In genomic region chr11:98905583-98905982, GRCm38 (mm10) we compare ENCODE assay signal across 17 mouse cellular contexts. TPM values are rescaled to one million over a fixed set of nuclear protein-coding genes. Genes with fewer than 3 reads are reported as not detected.
DNase-seq lines count a peak whose midpoint lies in the region; ATAC-seq and TF ChIP-seq lines count a peak whose summit lies in the region.
"Had no signal": no experiment of that assay in that cellular context is flagged by ENCODE, and none has a peak within 500 bp of the region (broad histone marks: within the 10 kb centered on the region; RNA-seq: fewer than 3 reads in every experiment).

No protein-coding gene starts in this region.

- no peak overlapping the region for H3K9ac ChIP-seq in hindbrain, embryonic 14.5 days
- no peak overlapping the region for H3K9ac ChIP-seq in lung, embryonic 16.5 days (ENCODE audit: low read length)
- no peak overlapping the region for H3K9ac ChIP-seq in intestine, postnatal 0 days (ENCODE audit: low read depth, low read length)
- H3K9ac ChIP-seq in stomach, embryonic 16.5 days (ENCODE audit: low read length): no peak overlapping the region
- H3K9ac ChIP-seq: forebrain, postnatal 0 days; hindbrain, embryonic 12.5 days; midbrain, embryonic 12.5 days; neural tube, embryonic 13.5 days had no signal

- no peak for ATAC-seq in hindbrain, embryonic 14.5 days (ENCODE audit: low FRiP score)
- no peak for ATAC-seq in lung, embryonic 16.5 days (ENCODE audit: low read depth)
- ATAC-seq in intestine, postnatal 0 days: peak; percentile 78
- ATAC-seq in stomach, embryonic 16.5 days (ENCODE audit: insufficient read depth, low FRiP score): no peak
- no peak for ATAC-seq in megakaryocyte-erythroid progenitor cell, adult 5-6 weeks (replicated peaks; ENCODE audit: low FRiP score, low TSS enrichment, poor library complexity, severe bottlenecking)
- ATAC-seq: forebrain, postnatal 0 days had no signal

- no peaks in the 10 kb centered on the region for H3K27me3 ChIP-seq in hindbrain, embryonic 10.5 days (ENCODE audit: insufficient read depth, poor library complexity, severe bottlenecking)
- H3K27me3 ChIP-seq in hindbrain, embryonic 14.5 days (ENCODE audit: control insufficient read depth, insufficient read depth, low read length): no peaks in the 10 kb centered on the region
- no peaks in the 10 kb centered on the region for H3K27me3 ChIP-seq in lung, embryonic 16.5 days (ENCODE audit: control insufficient read depth, insufficient read depth, low read depth, low read length)
- H3K27me3 ChIP-seq in intestine, postnatal 0 days (replicated peaks; ENCODE audit: control insufficient read depth, insufficient read depth, low read length): no peaks in the 10 kb centered on the region
- H3K27me3 ChIP-seq in stomach, embryonic 16.5 days (ENCODE audit: control insufficient read depth, insufficient read depth, low read length): no peaks in the 10 kb centered on the region
- H3K27me3 ChIP-seq: CH12.LX; hindbrain, embryonic 12.5 days; midbrain, embryonic 12.5 days; neural tube, embryonic 13.5 days had no signal

- peak overlapping the region; percentile 18; the same call in 1 of the 2 replicates for H3K27ac ChIP-seq in hindbrain, embryonic 10.5 days
- H3K27ac ChIP-seq in hindbrain, embryonic 14.5 days: no peak overlapping the region
- peak overlapping the region; percentile 87 for H3K27ac ChIP-seq in lung, embryonic 16.5 days (ENCODE audit: low read length)
- peak overlapping the region; percentile 91 for H3K27ac ChIP-seq in intestine, postnatal 0 days (ENCODE audit: low read depth, low read length)
- H3K27ac ChIP-seq in stomach, embryonic 16.5 days (ENCODE audit: low read length): peak overlapping the region; percentile 92
- H3K27ac ChIP-seq: hindbrain, embryonic 12.5 days; midbrain, embryonic 12.5 days had no signal

- peaks cover 53% of the 10 kb centered on the region for H3K36me3 ChIP-seq in hindbrain, embryonic 10.5 days
- H3K36me3 ChIP-seq in hindbrain, embryonic 14.5 days (replicated peaks; ENCODE audit: control insufficient read depth, insufficient read depth): peaks cover 49% of the 10 kb centered on the region
- H3K36me3 ChIP-seq in lung, embryonic 16.5 days (ENCODE audit: control insufficient read depth, insufficient read depth, low read length): peaks cover 8% of the 10 kb centered on the region
- H3K36me3 ChIP-seq in intestine, postnatal 0 days (ENCODE audit: control insufficient read depth, insufficient read depth): peaks cover 21% of the 10 kb centered on the region
- H3K36me3 ChIP-seq in stomach, embryonic 16.5 days (ENCODE audit: control insufficient read depth, insufficient read depth, low read length): peaks cover 5% of the 10 kb centered on the region; the same call in 1 of the 2 replicates

- WGBS in hindbrain, embryonic 10.5 days: 83% methylated on average over 4 of the region's 4 CpGs
- WGBS in hindbrain, embryonic 14.5 days: 90% methylated on average over 4 of the region's 4 CpGs
- WGBS in lung, embryonic 16.5 days: 52% methylated on average over 4 of the region's 4 CpGs
- 48% methylated on average over 4 of the region's 4 CpGs for WGBS in intestine, postnatal 0 days
- WGBS in stomach, embryonic 16.5 days: 51% methylated on average over 4 of the region's 4 CpGs

- no peak for DNase-seq in hindbrain, embryonic 10.5 days (ENCODE audit: low spot score)
- no peak for DNase-seq in hindbrain, embryonic 14.5 days (ENCODE audit: low spot score)
- no peak for DNase-seq in lung, postnatal 10 days
- no peak for DNase-seq in layer of hippocampus, postnatal 14 days (ENCODE audit: low spot score in 2 of 2)
- DNase-seq: adrenal gland, postnatal 10 days; cerebellum, postnatal 25 days; forebrain, postnatal 0 days; lung, adult 2 months; spleen, adult 18-20 months had no signal

- no peak overlapping the region for H3K4me2 ChIP-seq in hindbrain, embryonic 14.5 days (replicated peaks)
- H3K4me2 ChIP-seq in lung, embryonic 16.5 days (ENCODE audit: low read depth, low read length): no peak overlapping the region
- H3K4me2 ChIP-seq in intestine, postnatal 0 days (replicated peaks; ENCODE audit: low read depth): peak overlapping the region; percentile 35
- H3K4me2 ChIP-seq in stomach, embryonic 16.5 days (ENCODE audit: low read depth, low read length): peak overlapping the region; percentile 18; the same call in 1 of the 2 replicates
- H3K4me2 ChIP-seq: hindbrain, embryonic 12.5 days; midbrain, embryonic 12.5 days; neural tube, embryonic 13.5 days had no signal

- H3K4me1 ChIP-seq in hindbrain, embryonic 10.5 days (replicated peaks): peaks cover 67% of the 10 kb centered on the region
- peaks cover 10% of the 10 kb centered on the region for H3K4me1 ChIP-seq in hindbrain, embryonic 14.5 days (replicated peaks; ENCODE audit: control insufficient read depth, insufficient read depth, low read length)
- H3K4me1 ChIP-seq in lung, embryonic 16.5 days (replicated peaks; ENCODE audit: control insufficient read depth, insufficient read depth, low read length): peaks cover 47% of the 10 kb centered on the region
- H3K4me1 ChIP-seq in intestine, postnatal 0 days (replicated peaks; ENCODE audit: control insufficient read depth, insufficient read depth, low read length): peaks cover 4% of the 10 kb centered on the region; the same call in 1 of the 2 replicates
- peaks cover 39% of the 10 kb centered on the region for H3K4me1 ChIP-seq in stomach, embryonic 16.5 days (ENCODE audit: control insufficient read depth, insufficient read depth, low read length)

- H3K4me3 ChIP-seq in hindbrain, embryonic 10.5 days: no peak overlapping the region
- H3K4me3 ChIP-seq in hindbrain, embryonic 14.5 days (replicated peaks; ENCODE audit: low read length): no peak overlapping the region
- H3K4me3 ChIP-seq in lung, embryonic 16.5 days (ENCODE audit: low read length): no peak overlapping the region
- no peak overlapping the region for H3K4me3 ChIP-seq in intestine, postnatal 0 days (ENCODE audit: low read depth, low read length)
- H3K4me3 ChIP-seq in stomach, embryonic 16.5 days (replicated peaks; ENCODE audit: low read length): no peak overlapping the region
- H3K4me3 ChIP-seq: hindbrain, embryonic 12.5 days; midbrain, embryonic 12.5 days; neural tube, embryonic 13.5 days had no signal

- H3K9me3 ChIP-seq in hindbrain, embryonic 10.5 days: no peaks in the 10 kb centered on the region
- no peaks in the 10 kb centered on the region for H3K9me3 ChIP-seq in hindbrain, embryonic 14.5 days (ENCODE audit: control insufficient read depth, low read length)
- no peaks in the 10 kb centered on the region for H3K9me3 ChIP-seq in lung, embryonic 16.5 days (ENCODE audit: control insufficient read depth, low read length)
- no peaks in the 10 kb centered on the region for H3K9me3 ChIP-seq in intestine, postnatal 0 days (ENCODE audit: control insufficient read depth)
- H3K9me3 ChIP-seq in stomach, embryonic 16.5 days (replicated peaks; ENCODE audit: control insufficient read depth, low read length): no peaks in the 10 kb centered on the region
- H3K9me3 ChIP-seq: hindbrain, embryonic 12.5 days; midbrain, embryonic 12.5 days; neural tube, embryonic 13.5 days had no signal

- no peak for TF ChIP-seq CTCF in intestine, postnatal 0 days (IDR thresholded peaks at IDR 0.05; ENCODE audit: low read depth)

RNA-seq across cellular contexts. Expression of gene Cdc6, which starts 2.0 kb away (rescaled TPM):
- polyA plus RNA-seq in hindbrain, embryonic 10.5 days (2016; fragmentation: Nextera tagmentation; extraction: Ambion mirVana): 45.3 and 63.7 TPM in 2 replicates
- polyA plus RNA-seq in hindbrain, embryonic 14.5 days (2014; fragmentation: Nextera tagmentation; extraction: Ambion mirVana): 4.3 and 5.2 TPM in 2 replicates
- polyA plus RNA-seq in lung, embryonic 16.5 days (2015; fragmentation: Nextera tagmentation; extraction: Ambion mirVana): 34.0 and 38.3 TPM in 2 replicates
- 4.0 and 4.5 TPM in 2 replicates for polyA plus RNA-seq in intestine, postnatal 0 days (2015; fragmentation: Nextera tagmentation; extraction: Ambion mirVana)
- 26.9 and 28.1 TPM in 2 replicates for polyA plus RNA-seq in stomach, embryonic 16.5 days (2015; fragmentation: Nextera tagmentation; extraction: Ambion mirVana)
- total RNA-seq in layer of hippocampus, postnatal 14 days (2021): under 1 TPM; 0.81 to 0.97 TPM
- total RNA-seq in megakaryocyte-erythroid progenitor cell, adult 5-6 weeks (2014; fragmentation: Nextera tagmentation): 85.0 and 101 TPM in 2 replicates
- 67.8 and 78.7 TPM in 2 replicates for total RNA-seq in megakaryocyte-erythroid progenitor cell, adult 5-6 weeks (2017)

RNA-seq across cellular contexts. Expression of gene Rara, which starts 22.0 kb away (rescaled TPM):
- 28.4 and 53.7 TPM in 2 replicates for polyA plus RNA-seq in hindbrain, embryonic 10.5 days (2016; fragmentation: Nextera tagmentation; extraction: Ambion mirVana)
- polyA plus RNA-seq in hindbrain, embryonic 14.5 days (2014; fragmentation: Nextera tagmentation; extraction: Ambion mirVana): 18.4 and 18.7 TPM in 2 replicates
- 35.4 and 37.2 TPM in 2 replicates for polyA plus RNA-seq in lung, embryonic 16.5 days (2015; fragmentation: Nextera tagmentation; extraction: Ambion mirVana)
- 22.2 and 22.4 TPM in 2 replicates for polyA plus RNA-seq in intestine, postnatal 0 days (2015; fragmentation: Nextera tagmentation; extraction: Ambion mirVana)
- polyA plus RNA-seq in stomach, embryonic 16.5 days (2015; fragmentation: Nextera tagmentation; extraction: Ambion mirVana): 28.8 and 30.1 TPM in 2 replicates
- total RNA-seq in layer of hippocampus, postnatal 14 days (2021): 10 to 100 TPM; 20.2 to 20.3 TPM
- total RNA-seq in megakaryocyte-erythroid progenitor cell, adult 5-6 weeks (2014; fragmentation: Nextera tagmentation): 7.8 and 15.9 TPM in 2 replicates
- 2.2 and 3.0 TPM in 2 replicates for total RNA-seq in megakaryocyte-erythroid progenitor cell, adult 5-6 weeks (2017)

RNA-seq across cellular contexts. Expression of gene Wipf2, which starts 42.1 kb away (rescaled TPM):
- 4.6 and 4.7 TPM in 2 replicates for polyA plus RNA-seq in hindbrain, embryonic 10.5 days (2016; fragmentation: Nextera tagmentation; extraction: Ambion mirVana)
- polyA plus RNA-seq in hindbrain, embryonic 14.5 days (2014; fragmentation: Nextera tagmentation; extraction: Ambion mirVana): 4.7 and 4.8 TPM in 2 replicates
- 4.6 and 4.8 TPM in 2 replicates for polyA plus RNA-seq in lung, embryonic 16.5 days (2015; fragmentation: Nextera tagmentation; extraction: Ambion mirVana)
- polyA plus RNA-seq in intestine, postnatal 0 days (2015; fragmentation: Nextera tagmentation; extraction: Ambion mirVana): 3.9 and 5.0 TPM in 2 replicates
- 5.0 and 5.3 TPM in 2 replicates for polyA plus RNA-seq in stomach, embryonic 16.5 days (2015; fragmentation: Nextera tagmentation; extraction: Ambion mirVana)
- 10 to 100 TPM; 35.8 to 43.8 TPM for total RNA-seq in layer of hippocampus, postnatal 14 days (2021)
- 23.5 and 26.9 TPM in 2 replicates for total RNA-seq in megakaryocyte-erythroid progenitor cell, adult 5-6 weeks (2014; fragmentation: Nextera tagmentation)
- total RNA-seq in megakaryocyte-erythroid progenitor cell, adult 5-6 weeks (2017): 3.6 and 4.4 TPM in 2 replicates

Comparison
In these comparisons a context has a peak if more than half of its experiments do, and no peak if none do; other contexts are left out.
1. H3K4me2 ChIP-seq: peak in intestine, postnatal 0 days (single experiment) and stomach, embryonic 16.5 days (single experiment); none in hindbrain, embryonic 14.5 days (single experiment) and lung, embryonic 16.5 days (single experiment).